Mouse (Mus musculus) T-cell, adult 2 months (primary cell): ENCODE measurements around the gene Selenbp1.
"Not testable (repeated sequence)": the region's sequence is repeated elsewhere in the genome, so short reads cannot be mapped to it uniquely, and the experiment has no call there.

Source experiments
- DNase-seq: peaks from one replicate; pipeline ENCODE4 v3.0.0; 2022; ENCODE audit warnings: low spot score

The Selenbp1 gene

DNA sequence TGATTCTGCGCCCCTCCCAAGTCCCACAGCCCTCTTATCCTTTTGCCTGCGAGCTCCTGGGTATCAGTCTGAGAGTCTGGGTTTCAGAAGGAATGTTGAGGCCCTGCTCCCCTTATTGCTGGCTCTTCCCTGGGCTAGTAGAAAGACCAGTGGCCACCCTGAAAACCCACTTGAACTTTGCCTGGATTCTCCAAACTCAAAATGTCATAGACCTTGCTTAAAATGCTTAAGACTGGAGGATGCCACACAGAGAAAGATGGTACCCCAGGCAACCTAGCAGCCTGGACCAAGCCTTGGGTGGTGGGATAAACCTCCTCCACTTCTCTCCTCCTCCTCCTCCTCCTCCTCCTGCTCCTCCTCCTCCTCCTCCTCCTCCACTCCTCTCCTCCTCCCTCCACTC is 748 bp downstream of the Selenbp1 start:
- DNase-seq, result not testable (repeated sequence)

DNA sequence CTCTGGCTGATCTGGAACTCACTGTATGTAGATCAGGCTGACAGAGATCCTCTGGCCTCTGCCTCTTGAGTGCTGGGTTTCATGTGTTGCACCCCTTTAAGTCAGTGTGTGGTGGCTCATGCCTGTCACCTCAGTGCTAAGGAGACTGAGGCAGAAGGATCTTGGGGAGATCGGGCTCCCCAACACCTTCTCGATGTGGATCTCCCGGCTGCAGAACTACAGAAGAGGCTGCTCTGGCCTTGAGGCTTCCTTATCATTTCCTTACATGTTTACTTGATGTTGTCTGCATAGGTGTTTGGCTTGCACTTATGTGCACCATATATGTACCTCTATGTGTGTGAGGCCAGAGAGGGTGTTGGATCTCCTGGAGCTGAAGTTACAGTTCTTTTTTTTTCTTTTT is 1.7 kb downstream of the Selenbp1 start:
- DNase-seq, result not testable (repeated sequence)

DNA sequence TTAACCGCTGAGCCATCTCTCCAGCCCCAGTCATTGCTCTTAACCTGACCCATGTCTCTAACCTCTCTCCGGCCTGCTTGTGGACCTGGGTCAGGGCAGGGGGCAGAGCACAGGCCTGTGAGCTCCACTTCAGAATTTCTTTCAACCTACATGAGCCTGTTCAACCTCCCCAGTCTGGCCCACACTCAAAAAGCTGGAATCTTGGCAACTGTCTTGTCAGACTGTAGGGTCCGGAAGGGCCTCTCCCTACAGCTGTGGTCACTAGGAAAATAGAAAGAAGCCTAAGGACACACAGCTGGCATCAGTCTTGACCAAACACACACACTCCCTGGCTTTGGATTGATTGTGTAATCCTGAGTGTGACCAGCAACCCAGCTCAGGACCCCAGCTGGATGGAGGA is 2.5 kb downstream of the Selenbp1 start:
- DNase-seq, result not testable (repeated sequence)

DNA sequence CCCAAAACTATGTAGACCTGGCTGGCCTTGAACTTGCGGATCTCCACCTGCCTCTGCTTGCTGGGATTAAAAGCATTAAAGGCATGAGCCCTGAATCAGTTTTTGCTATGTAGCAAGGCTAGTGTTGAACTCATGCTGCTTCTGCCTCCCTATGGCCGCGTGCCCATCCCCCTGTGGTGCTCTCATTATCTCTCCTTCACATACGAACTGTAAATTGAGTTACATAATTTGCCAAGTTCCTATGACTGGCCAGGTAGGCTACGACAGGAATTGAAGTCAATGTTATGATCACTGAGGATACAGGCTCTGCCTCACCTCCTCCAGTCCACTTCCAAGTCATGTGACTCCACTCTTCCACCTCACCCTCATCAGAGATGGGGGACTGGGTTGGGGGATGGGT is 3.3 kb downstream of the Selenbp1 start:
- DNase-seq, result not testable (repeated sequence)

DNA sequence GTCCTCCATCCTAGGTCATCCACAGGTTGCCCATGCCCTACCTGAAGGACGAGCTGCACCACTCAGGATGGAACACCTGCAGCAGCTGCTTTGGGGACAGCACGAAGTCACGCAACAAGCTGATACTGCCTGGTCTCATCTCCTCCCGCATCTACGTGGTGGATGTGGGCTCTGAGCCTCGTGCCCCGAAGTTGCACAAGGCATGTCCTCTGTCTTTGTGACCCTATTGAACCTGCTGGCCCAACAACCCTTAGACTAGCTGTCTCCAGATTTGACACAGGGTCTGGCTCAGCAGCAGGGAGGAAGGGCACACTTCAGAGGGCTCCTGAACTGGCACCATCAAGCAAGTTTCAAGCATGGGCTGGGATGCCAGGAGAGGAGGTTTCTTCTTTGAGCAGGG is 4.3 kb downstream of the Selenbp1 start:
- not testable (repeated sequence) for DNase-seq

DNA sequence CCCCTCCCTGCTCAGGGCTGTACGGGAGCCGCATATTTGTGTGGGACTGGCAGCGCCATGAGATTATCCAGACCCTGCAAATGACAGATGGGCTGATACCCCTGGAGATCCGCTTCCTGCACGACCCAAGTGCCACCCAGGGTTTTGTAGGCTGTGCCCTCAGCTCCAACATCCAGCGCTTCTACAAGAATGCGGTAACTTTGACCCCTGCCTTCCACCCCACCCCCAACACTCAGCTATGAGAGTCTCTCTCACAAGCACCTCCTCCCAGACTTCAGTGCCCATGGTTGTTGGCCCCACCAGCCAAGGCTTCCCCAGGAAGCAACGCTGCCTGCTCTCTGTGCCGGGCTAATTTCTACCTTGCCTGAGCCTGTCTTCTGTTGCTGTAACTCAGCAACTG is 7.2 kb downstream of the Selenbp1 start:
- not testable (repeated sequence) for DNase-seq

DNA sequence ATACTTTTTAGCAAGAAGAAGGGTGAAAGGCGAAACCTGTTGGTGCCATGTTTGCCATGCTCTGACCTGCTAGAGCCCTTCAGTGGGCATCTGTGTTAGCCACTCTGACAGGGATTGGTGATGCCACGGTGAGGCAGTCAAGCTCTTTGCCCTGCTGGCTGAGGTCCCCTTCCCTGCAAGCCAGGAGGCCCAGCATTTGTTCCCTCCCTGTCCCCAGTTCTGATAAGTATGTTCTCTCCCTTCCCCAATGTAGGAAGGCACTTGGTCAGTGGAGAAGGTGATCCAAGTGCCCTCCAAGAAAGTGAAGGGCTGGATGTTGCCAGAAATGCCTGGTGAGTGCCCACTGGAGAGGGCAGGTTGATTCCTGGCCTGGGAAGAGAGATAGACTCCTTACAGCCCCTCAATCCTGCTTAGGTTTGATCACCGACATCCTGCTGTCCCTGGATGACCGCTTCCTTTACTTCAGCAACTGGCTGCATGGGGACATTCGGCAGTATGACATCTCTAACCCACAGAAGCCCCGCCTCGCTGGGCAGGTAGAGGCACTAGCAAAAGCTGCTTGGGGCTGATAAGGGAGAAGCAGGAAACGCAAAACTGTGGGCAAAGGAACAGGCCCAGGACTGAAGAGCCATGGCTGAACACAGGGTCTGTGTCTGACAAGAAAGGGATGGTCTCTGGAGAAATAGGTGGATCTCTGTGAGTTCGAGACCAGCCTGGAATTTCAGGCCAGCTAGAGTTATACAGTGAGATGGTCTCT is 9.5 kb downstream of the Selenbp1 start:
- not testable (repeated sequence) for DNase-seq

DNA sequence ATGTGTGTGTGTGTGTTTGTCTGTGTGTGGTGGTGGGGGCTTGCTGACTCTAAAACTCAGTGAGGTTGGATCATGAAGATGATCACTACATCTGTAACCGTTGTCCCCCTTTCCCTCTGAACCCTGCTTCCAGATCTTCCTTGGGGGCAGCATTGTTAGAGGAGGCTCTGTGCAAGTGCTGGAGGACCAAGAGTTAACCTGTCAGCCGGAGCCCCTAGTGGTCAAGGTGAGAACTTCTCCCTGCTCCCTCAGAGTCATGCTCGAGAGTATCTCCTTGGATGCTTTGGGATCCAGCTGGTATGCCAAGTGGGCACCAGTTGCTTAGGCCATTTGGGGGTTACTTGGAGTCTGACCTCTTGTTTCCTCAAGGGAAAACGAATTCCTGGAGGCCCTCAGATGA is 10.8 kb downstream of the Selenbp1 start:
- DNase-seq, result not testable (repeated sequence)

DNA sequence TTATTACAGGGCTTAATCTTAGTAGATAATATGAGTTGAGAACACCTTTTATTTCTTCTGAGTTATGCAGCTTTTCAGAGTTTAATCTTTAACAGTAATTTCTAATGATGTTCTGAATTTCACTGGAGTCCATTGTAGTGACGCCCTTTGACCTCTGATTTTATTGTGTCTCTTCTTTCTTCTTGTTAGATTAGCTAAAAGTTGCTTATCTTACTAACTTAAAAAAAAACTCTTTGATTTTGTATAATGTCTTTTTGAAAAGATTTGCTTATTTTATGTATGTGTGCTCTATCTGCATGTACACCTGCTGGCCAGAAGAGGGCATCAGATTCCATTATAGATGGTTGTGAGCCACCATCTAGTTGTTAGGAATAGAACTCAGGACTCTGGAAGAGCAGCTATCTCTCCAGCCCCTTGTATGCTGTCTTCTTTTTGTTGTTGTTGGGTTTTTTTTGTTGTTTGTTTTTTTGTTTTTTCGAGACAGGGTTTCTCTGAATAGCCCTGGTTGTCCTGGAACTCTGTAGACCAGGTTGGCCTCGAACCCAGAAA is 15.3 kb downstream of the Selenbp1 start:
- DNase-seq, result peak; percentile 45

DNA sequence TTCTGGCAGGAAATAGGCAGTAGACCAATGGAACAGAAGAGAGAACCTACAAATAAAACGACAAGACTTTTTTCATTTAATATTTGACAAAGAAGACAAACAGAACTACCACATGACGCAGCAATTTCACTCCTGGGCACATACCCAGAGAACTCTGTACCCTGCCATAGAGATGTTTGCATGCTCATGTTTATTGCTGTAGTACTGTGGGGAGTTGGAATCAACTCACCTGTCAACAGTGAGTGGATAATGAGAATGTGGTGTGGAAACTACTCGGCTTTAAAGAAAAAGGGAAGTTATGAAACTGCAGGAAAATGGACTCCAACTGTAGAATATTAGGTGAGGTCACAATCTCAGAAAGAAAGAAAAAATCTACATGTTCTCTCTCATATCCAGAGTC is 16.8 kb downstream of the Selenbp1 start:
- no peak for DNase-seq

DNA sequence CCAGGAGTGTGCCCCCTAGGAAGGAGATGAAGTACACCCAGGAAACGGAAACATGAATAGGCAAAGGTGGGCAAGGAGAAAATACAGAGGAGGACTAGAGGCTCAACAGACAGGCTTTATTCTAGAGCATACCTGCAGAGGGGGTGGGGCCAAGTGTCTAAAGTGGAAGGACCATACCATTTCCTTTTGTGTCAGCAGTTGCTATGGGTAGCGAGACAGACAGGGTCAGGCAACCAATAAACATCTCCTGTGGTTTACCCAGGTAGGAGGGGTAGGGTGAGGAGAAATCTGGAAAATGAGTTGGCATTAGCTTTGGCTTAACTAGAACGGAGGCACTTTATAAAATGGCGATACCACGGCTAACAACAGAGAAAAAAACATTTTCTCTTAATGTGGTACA is 19.9 kb downstream of the Selenbp1 start:
- peak; percentile 55 for DNase-seq

DNA sequence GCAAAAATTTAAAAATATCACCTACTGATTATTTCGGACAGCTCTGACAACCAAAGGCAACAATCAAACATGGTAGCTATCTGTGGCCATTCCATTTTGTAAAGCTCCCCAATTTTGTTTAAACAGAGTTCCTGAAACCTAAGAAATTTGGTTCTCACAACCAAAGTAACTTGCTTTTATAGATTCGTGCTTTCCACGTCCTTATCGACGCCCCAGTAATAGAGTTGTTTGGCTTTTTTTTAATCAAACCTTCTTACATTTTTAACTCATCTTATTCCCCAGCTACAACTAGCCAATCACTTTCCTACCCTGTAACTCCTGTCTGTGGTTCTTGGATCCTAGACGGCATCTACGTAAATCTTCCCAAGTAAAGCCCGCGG is 20.5 kb downstream of the Selenbp1 start:
- DNase-seq, result no peak

DNA sequence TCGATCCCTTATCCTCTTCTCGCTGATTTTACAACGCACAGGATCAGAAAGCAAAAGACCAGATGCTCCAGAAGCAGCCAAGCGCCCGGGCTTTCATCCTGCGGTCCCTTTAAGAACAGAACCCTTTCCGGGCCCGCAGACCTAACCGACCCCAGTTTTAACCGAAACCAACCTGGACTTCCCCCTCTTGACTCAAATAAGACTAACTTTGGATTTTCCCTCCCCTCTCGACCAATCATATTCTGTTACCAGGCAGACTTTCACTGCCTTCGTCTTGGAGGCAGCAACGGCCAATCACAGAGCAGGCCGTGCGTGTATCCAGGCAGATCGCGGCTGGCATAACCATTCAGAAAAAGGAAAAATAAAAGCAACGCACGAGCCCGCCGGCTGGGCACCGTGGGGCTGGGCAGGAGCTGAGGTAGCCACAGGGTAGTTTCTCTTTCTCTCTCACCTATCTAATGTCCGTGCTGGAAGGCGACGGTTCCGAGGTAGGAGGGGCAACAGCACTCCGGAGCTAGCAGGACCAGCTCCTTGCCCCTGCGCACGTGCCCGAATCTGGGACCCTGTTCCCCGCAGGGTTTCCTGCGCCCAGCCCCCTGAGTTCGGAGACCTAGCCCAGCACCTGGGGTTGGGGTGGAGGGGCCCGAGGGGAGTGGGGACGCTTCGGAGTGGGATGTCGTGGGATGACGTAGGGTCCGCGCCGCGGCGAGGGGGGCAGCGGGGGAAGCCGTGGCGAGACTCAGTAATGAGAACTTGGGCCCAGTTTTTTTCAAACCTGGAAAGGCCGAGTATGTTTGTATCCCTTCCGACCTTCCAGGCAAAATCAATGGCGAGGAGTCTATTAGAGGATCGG is 21.1 kb downstream of the Selenbp1 start, which contains the start of gene Rfx5:
Gene Rfx5, plus strand, starts transcription at position 312 of the 853 bp plus-strand sequence.
- peak; percentile 96 for DNase-seq

DNA sequence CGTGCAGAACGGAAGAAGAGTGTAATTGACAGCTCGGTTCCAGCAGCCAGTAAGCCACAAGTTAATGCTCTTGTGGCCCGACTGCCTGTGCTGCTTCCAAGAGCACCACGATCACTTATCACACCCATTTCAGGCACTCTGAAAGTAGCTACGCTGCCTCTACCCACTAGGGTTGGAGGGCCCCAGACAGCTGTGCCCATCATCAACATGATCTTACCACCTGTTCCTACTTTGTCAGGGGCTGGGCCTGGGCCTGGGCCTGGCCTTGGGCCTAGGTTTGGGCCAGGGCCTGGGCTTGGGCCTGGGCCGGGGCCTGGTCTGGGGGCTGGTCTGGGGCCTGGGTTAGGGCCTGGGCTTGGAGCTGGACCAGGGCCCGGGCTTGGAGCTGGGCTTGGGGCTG is 25.4 kb downstream of the Selenbp1 start:
- DNase-seq, result no peak

DNA sequence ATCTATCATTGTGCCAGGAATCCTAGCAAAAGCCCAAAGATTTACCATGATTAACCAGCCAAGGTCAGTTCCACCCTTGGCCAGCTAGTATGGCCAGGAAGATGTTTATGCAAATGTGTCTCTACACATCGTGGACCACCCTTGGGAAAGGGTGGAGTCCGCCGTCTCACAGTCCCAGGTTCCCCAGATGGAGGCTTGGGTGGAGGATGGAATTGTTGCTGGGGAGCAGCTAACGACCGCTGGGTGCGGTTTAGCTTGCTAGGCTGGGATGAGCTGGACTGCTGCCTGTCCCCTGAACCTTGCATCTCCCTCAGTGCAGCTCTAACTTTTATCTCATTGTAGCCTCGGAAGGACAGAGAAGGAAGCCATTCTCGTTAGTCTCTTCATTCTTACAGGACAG is 27.0 kb downstream of the Selenbp1 start:
- no peak for DNase-seq

DNA sequence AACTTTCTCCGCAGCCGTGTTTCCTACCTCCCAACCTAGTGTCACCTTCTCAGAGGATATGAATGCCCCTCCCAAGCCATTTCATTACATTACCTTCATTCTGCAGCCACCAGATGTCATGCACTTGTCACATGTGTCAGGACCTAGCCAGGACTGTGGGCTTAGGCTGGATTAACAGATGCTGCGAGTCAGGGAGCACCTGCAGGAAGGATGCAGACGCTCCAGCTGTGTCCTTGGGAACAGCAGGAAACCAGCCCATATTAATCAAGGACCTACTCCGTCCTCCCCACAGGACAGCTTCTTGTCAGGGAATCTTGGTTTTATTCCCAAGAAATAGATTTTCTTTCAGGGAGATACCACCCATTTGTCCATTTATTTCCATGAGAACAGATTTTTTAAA is 27.5 kb downstream of the Selenbp1 start:
- no peak for DNase-seq

DNA sequence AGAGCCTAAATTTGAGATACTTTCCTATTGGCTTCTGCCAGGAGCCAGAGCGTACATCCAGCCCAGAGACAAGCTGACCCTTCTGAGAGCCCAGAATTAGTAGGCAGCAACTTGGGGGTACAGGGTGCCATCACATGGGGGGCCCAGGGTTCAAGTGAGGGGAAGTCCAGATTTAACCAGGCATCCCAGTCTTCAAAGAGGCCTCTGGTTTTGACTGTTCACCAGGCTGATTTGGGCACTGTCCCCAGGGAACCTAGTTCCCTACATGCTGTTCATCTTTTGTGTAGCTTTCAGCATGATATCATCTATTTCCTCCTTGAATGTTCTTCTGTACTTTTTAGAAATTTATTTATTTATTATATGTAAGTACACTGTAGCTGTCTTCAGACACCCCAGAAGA is 32.1 kb downstream of the Selenbp1 start:
- DNase-seq, result no peak

DNA sequence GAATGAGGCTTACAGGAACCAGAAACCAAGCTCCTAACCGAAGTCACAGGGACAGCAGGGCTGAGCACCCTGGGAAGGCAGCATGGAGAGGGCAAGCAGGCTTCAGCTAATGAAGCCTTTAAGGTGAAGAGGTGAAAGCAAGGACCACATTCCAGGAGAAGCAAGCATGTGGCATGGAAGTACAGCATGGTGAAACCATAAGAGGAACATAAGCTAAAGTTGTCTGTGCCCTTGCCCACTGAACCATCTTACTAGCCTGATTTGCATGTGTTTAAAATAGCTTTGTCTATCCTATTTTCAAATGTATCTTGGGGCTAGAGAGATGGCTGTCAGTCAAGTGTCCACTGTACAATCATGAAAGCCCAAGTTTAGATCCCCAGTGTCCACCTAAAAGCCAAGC is 33.0 kb downstream of the Selenbp1 start:
- DNase-seq, result no peak

DNA sequence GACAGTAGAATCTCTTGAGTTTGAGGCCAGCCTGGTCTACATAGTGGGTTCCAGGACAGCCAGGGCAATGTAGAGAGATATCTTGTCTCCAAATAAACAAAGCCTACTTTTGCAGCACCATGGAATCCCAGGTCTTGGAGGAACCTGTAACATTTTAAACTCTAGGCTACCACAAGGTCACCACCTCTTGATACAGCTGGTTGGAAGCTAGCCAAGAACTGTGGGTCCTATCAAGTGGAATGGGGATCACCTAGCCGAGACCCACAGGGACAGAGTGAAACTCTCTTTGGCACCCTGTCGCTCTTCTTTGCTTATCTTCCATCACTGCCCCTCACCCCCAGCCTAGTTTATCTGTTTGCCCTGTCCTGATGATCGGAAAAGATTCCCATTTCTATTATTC is 39.7 kb downstream of the Selenbp1 start:
- no peak for DNase-seq

DNA sequence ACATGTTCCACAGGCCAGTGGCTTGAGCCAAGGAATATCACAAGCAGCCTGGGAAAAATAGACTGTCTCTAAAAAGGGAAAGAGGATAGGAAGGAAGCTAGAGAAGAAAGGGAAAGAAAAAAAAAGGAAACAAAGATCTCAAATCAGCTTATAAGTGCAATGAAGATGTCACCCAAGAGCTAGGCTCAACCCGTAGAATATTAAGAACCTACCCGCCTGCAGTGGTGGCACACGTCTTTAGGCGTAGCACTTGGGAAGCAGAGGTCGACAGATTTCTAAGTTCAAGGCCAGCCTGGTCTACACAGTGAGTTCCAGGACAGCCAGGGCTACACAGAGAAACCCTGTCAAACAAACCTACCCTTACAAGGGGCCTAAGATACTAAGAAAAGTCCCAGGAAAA is 40.8 kb downstream of the Selenbp1 start:
- no peak for DNase-seq

DNA sequence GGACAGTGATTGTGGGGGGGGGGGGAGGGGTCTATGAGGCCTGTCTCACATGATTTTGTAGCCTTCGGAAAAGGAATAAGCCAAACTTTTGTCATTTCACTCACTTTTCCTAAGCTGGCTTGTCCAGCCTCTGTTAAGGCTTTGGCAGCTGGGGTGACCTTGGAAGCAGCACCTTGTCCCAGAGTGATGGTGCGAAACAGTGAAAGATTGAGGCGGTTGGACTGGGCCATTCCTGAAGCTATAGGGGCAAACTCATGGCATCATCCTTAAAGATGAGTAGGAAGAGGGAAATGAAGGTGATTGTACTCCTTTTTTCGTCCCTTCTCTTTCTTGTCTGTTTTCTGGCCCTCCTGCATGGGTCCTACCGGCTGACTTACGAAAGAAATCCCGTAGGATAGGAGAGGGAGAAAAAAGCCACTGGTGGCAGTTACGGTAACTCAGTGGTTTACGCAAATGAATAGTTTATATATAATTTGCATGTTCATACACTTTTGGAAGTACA is 41.2 kb downstream of the Selenbp1 start:
- DNase-seq, result no peak

DNA sequence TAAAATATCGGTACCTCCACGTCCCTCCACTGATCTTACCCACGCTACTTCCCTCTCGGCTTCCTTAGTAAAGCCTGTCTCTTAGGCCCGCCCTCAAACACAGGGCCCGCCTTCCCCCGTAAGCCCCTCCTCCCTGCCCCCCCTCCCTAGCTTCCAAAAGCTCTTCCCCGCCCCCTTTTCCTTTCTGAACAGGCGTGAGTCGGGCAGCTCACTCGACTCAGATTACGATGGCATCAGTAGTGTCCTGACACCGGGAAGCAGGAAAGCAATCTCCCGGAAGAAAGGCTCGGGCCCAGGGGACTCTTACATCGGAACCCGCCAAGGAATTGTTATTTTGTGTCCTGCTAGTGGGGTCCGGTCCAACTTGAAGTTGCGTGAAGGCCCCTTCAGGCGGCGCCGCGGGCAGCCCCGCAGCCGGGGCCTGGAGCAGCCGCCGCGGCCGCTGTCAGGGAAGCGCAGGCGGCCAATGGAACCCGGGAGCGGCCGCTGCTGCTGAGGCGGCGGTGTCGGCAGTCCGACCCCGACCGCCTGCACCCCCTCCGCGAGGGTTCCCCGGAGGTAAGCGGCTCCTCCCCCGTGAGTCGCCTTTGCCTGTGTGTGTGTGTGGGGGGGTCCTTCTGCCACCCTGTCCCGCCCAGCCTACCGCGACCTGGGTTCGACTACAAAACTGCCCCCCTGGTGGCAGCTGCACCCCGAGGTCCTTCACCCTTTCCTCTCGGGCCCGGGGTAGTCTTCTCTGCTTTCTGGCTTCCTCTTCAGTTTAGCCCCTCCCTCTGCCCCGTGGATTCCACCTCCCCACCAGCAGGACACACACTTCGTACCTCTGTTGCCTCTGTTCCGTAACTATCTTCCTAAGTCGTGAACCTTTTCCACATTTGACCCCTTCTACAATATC is 41.9 kb downstream of the Selenbp1 start, which contains the start of gene Pi4kb:
Gene Pi4kb, plus strand, starts transcription at position 204 of the 895 bp plus-strand sequence.
- peak; percentile 85 for DNase-seq
